Mouse (Mus musculus) lung, embryonic 14.5 days (tissue): ENCODE results near the gene Cuedc2. TPM values are rescaled to one million over a fixed set of nuclear protein-coding genes. Genes with fewer than 3 reads are reported as not detected.

Experiments
- ATAC-seq: fragments of 200-750 bp; cut with Nextera tagmentation; 2 replicates; pipeline ENCODE4 v1.8.0; 2017; ENCODE audit warnings: mild to moderate bottlenecking, moderate TSS enrichment, moderate library complexity; ENCODE audit not compliant: insufficient read depth
- DNase-seq: peaks from one replicate; pipeline ENCODE4 v3.0.0-alpha.2; 2015
- H3K27ac ChIP-seq: fragments of 300-500 bp; sonication (generic); 2 replicates; pipeline ENCODE4 v1.5.1; 2014; ENCODE audit warnings: low read depth, mild to moderate bottlenecking, moderate library complexity
- H3K27me3 ChIP-seq: fragments of 300-500 bp; sonication (generic); 2 replicates; pipeline ENCODE4 v1.6.1; 2014; ENCODE audit warnings: low read length, control low read depth; ENCODE audit not compliant: insufficient read depth
- H3K36me3 ChIP-seq: fragments of 300-500 bp; sonication (generic); 2 replicates; pipeline ENCODE4 v1.6.1; 2014; ENCODE audit warnings: control low read depth; ENCODE audit not compliant: insufficient read depth
- H3K4me1 ChIP-seq: fragments of 300-500 bp; sonication (generic); 2 replicates; pipeline ENCODE4 v1.6.1; 2014; ENCODE audit warnings: antibody characterized with exemption, control low read depth; ENCODE audit not compliant: insufficient read depth
- H3K4me2 ChIP-seq: fragments of 300-500 bp; sonication (generic); 2 replicates; pipeline ENCODE4 v1.6.1; 2014; ENCODE audit warnings: mild to moderate bottlenecking
- H3K4me3 ChIP-seq: fragments of 300-500 bp; sonication (generic); 2 replicates; pipeline ENCODE4 v1.5.1; 2014; ENCODE audit warnings: low read depth, low read length
- H3K9ac ChIP-seq: fragments of 300-500 bp; sonication (generic); 2 replicates; pipeline ENCODE4 v1.6.1; 2014
- H3K9me3 ChIP-seq: fragments of 300-500 bp; sonication (generic); 2 replicates; pipeline ENCODE4 v1.6.1; 2016; ENCODE audit warnings: low read depth, low read length, control low read depth
- CTCF ChIP-seq: IDR thresholded peaks from 2 replicates; pipeline ENCODE4 v1.5.1; 2016; ENCODE audit warnings: antibody characterized with exemption, low read depth
- WGBS: fragments of 180-500 bp; shearing (Covaris S2); extraction: QIAGEN DNeasy Blood & Tissue Kit; methylation state at CpG from one replicate; pipeline ENCODE4 v1.1.7; 2014; 5-methylcytosine and 5-hydroxymethylcytosine counted together
- polyA plus RNA-seq: library from polyadenylated mRNA; unstranded; fragments of >200 nt; fragmentation: Nextera tagmentation; extraction: Ambion mirVana; gene quantifications from 2 replicates; pipeline ENCODE4 v1.2.1, GENCODE M21; 2014

Gene Cuedc2
- polyA plus RNA-seq, 1 experiment from 2014 or later = 145 TPM

- Histone ChIP-seq H3K27ac (peak overlapping the region; percentile 72), H3K27me3 (0 out of 2 replicates have a peak, but pooled peaks cover 3% of the 10 kb centered on the region), H3K4me3 (peak overlapping the region; percentile 68), H3K4me2 (peak overlapping the region; percentile 99), H3K9me3 (no peaks in the 10 kb centered on the region), H3K36me3 (0 out of 2 replicates have a peak, but pooled peaks cover 8% of the 10 kb centered on the region), H3K4me1 (0 out of 2 replicates have a peak, but pooled peaks cover 3% of the 10 kb centered on the region), H3K9ac (peak overlapping the region; percentile 59)
- TF ChIP-seq CTCF = no peak
- DNase-seq = peak; percentile 92
- under 1% methylated on average over 38 of the region's 43 CpGs for WGBS
- peak; percentile 68 for ATAC-seq
These were observed 32.9 kb downstream of the Cuedc2 start for GRCm38 (mm10) chr19:46305432-46306267.

- no peak for TF ChIP-seq CTCF
- 0 out of 2 replicates have a peak, but pooled peaks cover 3% of the 10 kb centered on the region for H3K4me1 ChIP-seq
- ATAC-seq = peak; percentile 30
- 0 out of 2 replicates have a peak, but pooled peaks cover 3% of the 10 kb centered on the region for H3K27me3 ChIP-seq
- H3K4me3 ChIP-seq = peak overlapping the region; percentile 68
- no peak for DNase-seq
- 1% methylated on average over 34 of the region's 34 CpGs for WGBS
- 0 out of 2 replicates have a peak, but pooled peaks cover 5% of the 10 kb centered on the region for H3K36me3 ChIP-seq
- peak overlapping the region; percentile 72 for H3K27ac ChIP-seq
- peak overlapping the region; percentile 99 for H3K4me2 ChIP-seq
- H3K9ac ChIP-seq = peak overlapping the region; percentile 59
- H3K9me3 ChIP-seq = no peaks in the 10 kb centered on the region
These were observed 33.6 kb downstream of the Cuedc2 start for GRCm38 (mm10) chr19:46304908-46305333.

- H3K27me3 ChIP-seq = 0 out of 2 replicates have a peak, but pooled peaks cover 3% of the 10 kb centered on the region
- no peaks in the 10 kb centered on the region for H3K36me3 ChIP-seq
- H3K27ac ChIP-seq = peak within 1 kb of the TSS; percentile 89
- peak within 1 kb of the TSS; percentile 68 for H3K4me3 ChIP-seq
- peak; percentile 95 for DNase-seq
- ATAC-seq = peak; percentile 94
- peak; percentile 91 for TF ChIP-seq CTCF
- peak within 1 kb of the TSS; percentile 99 for H3K4me2 ChIP-seq
- no peaks in the 10 kb centered on the region for H3K9me3 ChIP-seq
- 0 out of 2 replicates have a peak, but pooled peaks cover 3% of the 10 kb centered on the region for H3K4me1 ChIP-seq
- peak within 1 kb of the TSS; percentile 59 for H3K9ac ChIP-seq
- under 1% methylated on average over 39 of the region's 39 CpGs for WGBS
These were observed 34.2 kb downstream of the Cuedc2 start, which contains the start of gene Nfkb2 for GRCm38 (mm10) chr19:46304216-46304841. Gene Nfkb2 (plus strand): TSS chr19:46304320.

GRCm38 (mm10) chr19:46303251-46304215, 35.0 kb downstream of the Cuedc2 start:
- no peak for TF ChIP-seq CTCF
- ATAC-seq (no peak), DNase-seq (no peak)
- H3K27ac ChIP-seq = peak overlapping the region; percentile 89; the same call in 1 of the 2 replicates
- H3K4me1 ChIP-seq = 0 out of 2 replicates have a peak, but pooled peaks cover 3% of the 10 kb centered on the region
- H3K4me3 ChIP-seq = peak overlapping the region; percentile 68
- WGBS = 53% methylated on average over 18 of the region's 18 CpGs
- no peaks in the 10 kb centered on the region for H3K9me3 ChIP-seq
- H3K36me3 ChIP-seq = no peaks in the 10 kb centered on the region
- 0 out of 2 replicates have a peak, but pooled peaks cover 3% of the 10 kb centered on the region for H3K27me3 ChIP-seq
- H3K4me2 ChIP-seq = peak overlapping the region; percentile 99
- H3K9ac ChIP-seq = no peak overlapping the region; the same call in 1 of the 2 replicates

GRCm38 (mm10) chr19:46302551-46302950, 36.0 kb downstream of the Cuedc2 start:
- no peak overlapping the region for H3K9ac ChIP-seq
- no peaks in the 10 kb centered on the region for H3K36me3 ChIP-seq
- no peak overlapping the region for H3K27ac ChIP-seq
- 0 out of 2 replicates have a peak, but pooled peaks cover 3% of the 10 kb centered on the region for H3K27me3 ChIP-seq
- H3K4me3 ChIP-seq = no peak overlapping the region
- 88% methylated on average over 4 of the region's 4 CpGs for WGBS
- DNase-seq (no peak), ATAC-seq (no peak)
- H3K4me2 ChIP-seq = no peak overlapping the region
- TF ChIP-seq CTCF = no peak
- 0 out of 2 replicates have a peak, but pooled peaks cover 3% of the 10 kb centered on the region for H3K4me1 ChIP-seq
- no peaks in the 10 kb centered on the region for H3K9me3 ChIP-seq
